Mouse (Mus musculus): Measurements from ENCODE around the gene Prss38. TPM values are rescaled to one million over a fixed set of nuclear protein-coding genes. Genes with fewer than 3 reads are reported as not detected.

Prss38 gene
- total RNA-seq, 1 experiment from 2014 or later, result not detected

DNA sequence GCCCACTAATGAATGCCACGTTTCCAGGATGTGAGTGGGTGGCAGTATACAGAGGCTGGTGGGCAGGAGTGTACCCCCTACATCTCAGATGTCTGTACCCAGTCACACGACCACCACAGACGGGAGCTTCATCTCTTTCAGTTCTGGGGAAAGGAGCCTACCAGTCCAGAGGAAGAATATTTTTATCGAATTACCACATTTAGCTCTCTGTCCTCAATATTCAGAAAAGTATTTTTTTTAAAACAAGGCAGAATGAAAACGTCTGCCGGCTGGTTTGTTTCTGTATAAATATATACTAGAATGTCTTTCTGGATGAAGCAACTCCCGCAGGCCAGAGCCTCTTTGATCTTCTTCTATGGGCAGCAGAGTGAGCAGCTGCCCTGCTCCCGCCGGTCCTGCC lies 42.5 kb downstream of the Prss38 start:
- ATAC-seq (ENCODE audit: extremely low read depth, insufficient number of reproducible peaks, low FRiP score, poor library complexity, severe bottlenecking), result no peak

DNA sequence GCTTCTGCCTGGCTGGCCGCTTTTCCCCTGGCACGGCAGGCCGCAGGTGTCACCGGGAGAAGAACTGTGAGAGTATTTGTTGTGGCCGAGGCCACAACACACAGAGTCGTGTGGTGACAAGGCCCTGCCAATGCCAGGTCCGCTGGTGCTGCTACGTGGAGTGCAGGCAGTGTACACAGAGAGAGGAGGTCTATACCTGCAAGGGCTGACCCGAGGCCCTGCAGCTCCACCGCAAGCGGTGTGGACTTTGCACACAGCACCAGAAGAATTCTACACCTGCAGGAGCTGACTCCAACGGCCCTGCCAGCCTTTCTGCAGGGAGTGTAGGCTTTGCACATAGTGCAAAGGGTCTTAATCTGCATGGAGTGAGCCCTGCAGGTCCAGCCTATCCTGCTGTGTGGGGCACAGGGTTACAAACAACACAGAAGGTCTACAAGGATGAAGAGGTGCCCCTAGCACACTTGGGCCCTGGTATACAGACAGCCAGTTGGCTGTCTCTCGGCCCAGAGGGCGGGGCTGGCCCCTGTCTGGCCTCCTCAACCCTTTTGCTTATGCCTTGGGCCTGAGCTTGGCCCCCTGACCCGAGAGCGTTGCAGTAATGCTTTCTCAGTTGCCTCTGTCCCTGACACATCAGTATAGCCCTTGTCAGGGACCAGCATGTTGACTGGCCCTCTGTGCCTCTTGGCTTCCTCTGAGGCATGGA lies 44.1 kb downstream of the Prss38 start:
- no peak for ATAC-seq (ENCODE audit: extremely low read depth, insufficient number of reproducible peaks, low FRiP score, poor library complexity, severe bottlenecking)

DNA sequence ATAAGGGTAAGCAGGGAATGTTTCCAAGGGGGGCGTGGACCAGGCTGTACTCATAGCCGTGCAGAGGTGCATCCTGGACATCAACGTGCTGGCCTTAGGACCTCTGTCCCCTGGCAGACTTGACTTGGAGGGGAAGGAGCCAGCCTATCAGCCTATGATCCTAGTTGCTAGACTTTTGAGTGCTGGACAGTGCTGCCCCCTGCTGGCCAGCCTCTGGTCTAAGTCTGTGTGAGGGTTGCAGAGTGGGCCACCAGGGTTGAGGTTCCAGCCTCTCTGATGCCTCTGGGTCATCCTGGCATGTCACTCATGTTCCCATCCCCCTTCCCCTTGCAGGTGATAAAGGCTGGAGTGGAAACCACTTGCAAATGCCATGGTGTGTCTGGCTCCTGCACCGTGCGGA lies 44.9 kb downstream of the Prss38 start:
- no peak for ATAC-seq (ENCODE audit: extremely low read depth, insufficient number of reproducible peaks, low FRiP score, poor library complexity, severe bottlenecking)

DNA sequence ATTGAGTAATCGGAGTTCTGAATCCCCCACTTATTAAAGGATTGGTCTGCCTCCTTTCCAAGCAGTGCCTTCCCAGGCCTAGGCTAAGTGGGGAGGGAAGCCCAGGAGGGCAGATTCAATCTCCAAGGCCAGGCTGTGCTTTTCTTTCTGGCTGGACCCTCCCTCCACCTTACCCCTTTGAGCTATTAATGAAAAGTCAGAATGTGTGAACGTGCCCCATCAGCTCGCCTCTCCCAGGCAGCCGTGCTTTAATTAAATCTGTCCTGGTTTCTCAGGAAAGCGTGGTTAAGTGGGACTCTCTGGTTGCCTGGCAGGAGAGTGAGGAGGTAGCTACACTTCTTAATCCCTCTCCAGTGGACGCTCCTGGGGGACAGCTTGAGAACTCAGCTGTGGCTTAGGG lies 45.8 kb downstream of the Prss38 start:
- ATAC-seq (ENCODE audit: extremely low read depth, insufficient number of reproducible peaks, low FRiP score, poor library complexity, severe bottlenecking), result no peak

DNA sequence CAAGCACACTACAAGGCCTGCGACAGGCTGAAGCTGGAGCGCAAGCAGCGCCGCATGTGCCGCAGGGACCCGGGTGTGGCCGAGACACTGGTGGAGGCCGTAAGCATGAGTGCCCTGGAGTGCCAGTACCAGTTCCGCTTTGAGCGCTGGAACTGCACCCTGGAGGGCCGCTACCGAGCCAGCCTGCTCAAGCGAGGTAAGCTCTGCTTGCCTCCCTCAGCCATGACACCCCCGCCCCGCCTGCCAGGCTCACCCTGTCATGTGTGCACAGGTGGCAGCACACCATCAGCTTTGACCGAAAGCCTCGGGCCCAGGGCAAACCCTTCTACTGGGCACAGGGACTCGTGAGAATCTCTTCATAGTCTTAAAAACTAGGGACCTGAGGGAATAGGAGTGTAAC lies 47.8 kb downstream of the Prss38 start:
- ATAC-seq (ENCODE audit: extremely low read depth, insufficient number of reproducible peaks, low FRiP score, poor library complexity, severe bottlenecking), result no peak

DNA sequence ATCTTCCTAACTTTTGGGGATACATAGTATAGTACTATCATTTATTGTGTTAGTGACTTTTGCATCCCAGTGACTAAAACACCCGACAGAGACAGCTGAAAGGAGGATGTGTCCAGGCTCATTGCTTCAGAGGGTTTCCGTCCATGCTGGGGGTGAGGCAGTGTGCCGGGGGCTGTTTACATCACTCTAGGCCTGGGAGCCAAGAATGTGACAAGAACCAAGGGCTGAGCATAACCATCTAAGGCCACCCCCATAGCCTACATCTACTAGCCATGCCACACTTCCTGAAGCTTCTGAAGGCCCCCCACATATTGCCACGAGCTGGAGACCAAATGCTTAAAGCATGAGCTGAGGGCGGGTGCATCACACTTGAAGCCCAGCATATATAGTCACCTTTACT lies 50.7 kb downstream of the Prss38 start:
- no peak for ATAC-seq (ENCODE audit: extremely low read depth, insufficient number of reproducible peaks, low FRiP score, poor library complexity, severe bottlenecking)

DNA sequence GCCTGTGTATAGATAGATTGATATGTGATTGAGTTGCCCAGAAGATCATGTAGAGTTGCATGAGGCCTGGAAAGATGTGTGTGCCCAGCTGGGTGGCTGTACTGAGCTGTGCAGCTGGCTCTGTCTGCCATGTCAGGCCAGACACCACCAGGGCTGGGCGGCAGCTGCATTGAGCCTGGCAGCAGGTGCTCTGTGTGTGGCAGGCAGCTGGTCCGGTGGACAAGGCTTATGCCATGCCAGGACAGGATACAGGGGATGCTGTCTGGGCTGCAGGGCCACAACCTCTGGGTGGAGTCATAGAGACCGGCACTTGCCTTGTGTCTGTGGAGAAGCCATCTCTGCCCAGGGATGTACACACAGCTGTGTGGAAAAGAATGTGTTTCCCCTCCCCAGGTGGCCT lies 52.5 kb downstream of the Prss38 start:
- ATAC-seq (ENCODE audit: extremely low read depth, insufficient number of reproducible peaks, low FRiP score, poor library complexity, severe bottlenecking), result no peak

Other genes with a start within 250 kb of the Prss38 start
- 0.23 and 0.74 TPM in 2 replicates for gene Obscn, start 239.3 kb downstream of the Prss38 start, total RNA-seq (2017)
- gene Iba57, start 211.9 kb downstream of the Prss38 start, total RNA-seq (2017), result 4.1 and 7.7 TPM in 2 replicates
- gene Gjc2, start 192.4 kb downstream of the Prss38 start, total RNA-seq (2017), result not detected in 2 replicates
- 19.0 and 26.8 TPM in 2 replicates for gene Guk1, start 183.4 kb downstream of the Prss38 start, total RNA-seq (2017)
- 16.1 and 17.1 TPM in 2 replicates for gene Mrpl55, start 173.2 kb downstream of the Prss38 start, total RNA-seq (2017)
- 12.0 and 14.5 TPM in 2 replicates for gene 2310033P09Rik, start 167.3 kb downstream of the Prss38 start, total RNA-seq (2017)
- 210 and 259 TPM in 2 replicates for gene Arf1, start 147.4 kb downstream of the Prss38 start, total RNA-seq (2017)
- not detected in 2 replicates for gene Wnt3a, start 84.9 kb downstream of the Prss38 start, total RNA-seq (2017)
- gene Wnt9a, start 68.7 kb downstream of the Prss38 start, total RNA-seq (2017), result not detected in 2 replicates
- gene Jmjd4, start 74.4 kb upstream of the Prss38 start, total RNA-seq (2017), result 10.4 and 11.2 TPM in 2 replicates
- 6.3 and 6.9 TPM in 2 replicates for gene Snap47, start 75.5 kb upstream of the Prss38 start, total RNA-seq (2017)
- 2.7 and 4.4 TPM in 2 replicates for gene Zfp867, start 96.8 kb upstream of the Prss38 start, total RNA-seq (2017)
- 9.2 and 14.0 TPM in 2 replicates for gene Zkscan17, start 151.1 kb upstream of the Prss38 start, total RNA-seq (2017)
- 146 and 152 TPM in 2 replicates for gene Nlrp3, start 165.9 kb upstream of the Prss38 start, total RNA-seq (2017)
- gene Olfr222, start 200.6 kb upstream of the Prss38 start, total RNA-seq (2017), result not detected in 2 replicates
- gene Olfr223, start 217.6 kb upstream of the Prss38 start, total RNA-seq (2017), result not detected in 2 replicates

Measured in neutrophil, adult 5-6 weeks (primary cell).